Mouse (Mus musculus) lung, adult 2 months (tissue): Measurements from ENCODE around the gene Abca6. TPM values are rescaled to one million over a fixed set of nuclear protein-coding genes. Genes with fewer than 3 reads are reported as not detected.

Experiments
- DNase-seq: peaks from one replicate; pipeline ENCODE4 v3.0.0; 2022
- H3K4me1 ChIP-seq: fragments of 200-500 bp; 2 replicates; pipeline ENCODE4 v1.6.1; 2011; ENCODE audit warnings: low read length; ENCODE audit not compliant: control insufficient read depth, insufficient read depth
- H3K4me3 ChIP-seq: fragments of 200-500 bp; replicated peaks from 2 replicates; pipeline ENCODE3; 2011; ENCODE audit warnings: low read depth, mild to moderate bottlenecking, control low read depth, low read length; ENCODE audit errors: extremely low read depth
- CTCF ChIP-seq: fragments of 200-500 bp; IDR thresholded peaks from 2 replicates; pipeline ENCODE4 v1.5.1; 2011; ENCODE audit warnings: mild to moderate bottlenecking, low read length, control low read depth; ENCODE audit not compliant: insufficient read depth
- POLR2A ChIP-seq: fragments of 200-500 bp; IDR thresholded peaks from 2 replicates; pipeline ENCODE4 v1.6.1; 2011; ENCODE audit warnings: low read depth, mild to moderate bottlenecking, control low read depth, low read length, borderline replicate concordance; ENCODE audit errors: extremely low read depth
- WGBS: fragments of 180-500 bp; shearing (Covaris S2); methylation state at CpG from one replicate; pipeline ENCODE4 v1.1.7; 2018; 5-methylcytosine and 5-hydroxymethylcytosine counted together
- polyA plus RNA-seq: library from polyadenylated mRNA; depleted of rRNA; stranded (reverse); fragments of >200 nt; gene quantifications from 2 replicates; pipeline ENCODE4 v1.2.3, GENCODE M21; 2012

Abca6 gene
- polyA plus RNA-seq, 1 experiment, result 1.1 TPM

GRCm38 (mm10) chr11:110268244-110268844 lies 16.8 kb upstream of the Abca6 start:
- no peak for TF ChIP-seq POLR2A
- peak; percentile 98 for TF ChIP-seq CTCF
- 29% methylated on average over 8 of the region's 8 CpGs for WGBS
- no peaks in the 10 kb centered on the region for H3K4me1 ChIP-seq
- peak; percentile 80 for DNase-seq
- H3K4me3 ChIP-seq, result peak overlapping the region; percentile 51

DNA sequence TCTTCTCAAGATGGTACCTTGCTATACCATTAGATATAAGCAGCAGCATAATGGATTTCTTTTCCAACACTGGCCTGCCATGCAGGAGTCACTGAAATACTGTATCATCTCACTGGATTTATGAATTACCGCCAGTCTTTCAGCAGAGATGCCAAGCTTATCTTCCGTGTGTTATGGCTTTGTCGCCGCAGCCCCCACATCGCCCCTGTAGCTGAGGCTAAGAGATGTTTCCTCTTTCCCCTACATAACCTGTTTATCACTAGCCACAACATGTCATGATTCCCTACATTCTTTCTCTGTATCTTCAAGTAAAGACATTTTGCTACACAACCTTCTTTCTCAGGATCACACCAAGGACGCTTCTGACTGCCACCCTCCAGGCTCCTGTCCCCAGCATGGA lies 15.7 kb upstream of the Abca6 start:
- DNase-seq, result no peak
- TF ChIP-seq POLR2A (no peak), CTCF (no peak)
- no peaks in the 10 kb centered on the region for H3K4me1 ChIP-seq
- WGBS, result 96% methylated on average over 6 of the region's 6 CpGs
- H3K4me3 ChIP-seq, result no peak overlapping the region

DNA sequence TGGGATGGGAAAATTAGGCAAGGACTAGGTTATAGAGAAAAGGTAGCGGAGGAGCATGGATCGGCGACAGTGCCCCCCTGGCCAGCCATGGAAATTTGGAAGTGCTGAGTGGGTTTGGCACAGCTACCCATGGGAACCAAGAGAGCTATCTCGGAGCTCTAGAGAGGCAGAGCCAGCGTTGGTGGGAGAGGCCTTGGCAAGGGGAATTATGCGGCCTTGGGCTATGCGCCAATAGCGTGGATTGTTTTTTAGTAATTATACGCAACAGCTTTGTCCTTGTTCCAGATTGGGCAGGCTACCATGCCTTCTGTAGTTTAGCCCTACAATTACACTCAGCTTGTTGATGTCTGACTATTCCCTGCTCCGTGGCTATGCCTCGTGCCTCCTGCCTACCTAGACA lies 15.2 kb upstream of the Abca6 start:
- no peak for DNase-seq
- H3K4me1 ChIP-seq, result no peaks in the 10 kb centered on the region
- 68% methylated on average over 11 of the region's 11 CpGs for WGBS
- no peak overlapping the region for H3K4me3 ChIP-seq
- TF ChIP-seq POLR2A (no peak), CTCF (no peak)

- TF ChIP-seq POLR2A, result no peak
- no peak for TF ChIP-seq CTCF
- WGBS, result 68% methylated on average over 3 of the region's 3 CpGs
- no peak for DNase-seq
- H3K4me3 ChIP-seq, result no peak overlapping the region
- no peaks in the 10 kb centered on the region for H3K4me1 ChIP-seq
Observed at GRCm38 (mm10) chr11:110261867-110262266, 10.3 kb upstream of the Abca6 start.

GRCm38 (mm10) chr11:110257911-110258310 lies 6.3 kb upstream of the Abca6 start:
- 49% methylated on average over 4 of the region's 4 CpGs for WGBS
- no peaks in the 10 kb centered on the region for H3K4me1 ChIP-seq
- TF ChIP-seq CTCF (no peak), POLR2A (no peak)
- DNase-seq, result no peak
- no peak overlapping the region for H3K4me3 ChIP-seq

- DNase-seq, result no peak
- no peak for TF ChIP-seq CTCF
- TF ChIP-seq POLR2A, result no peak
- WGBS, result 88% methylated on average over 4 of the region's 4 CpGs
- no peaks in the 10 kb centered on the region for H3K4me1 ChIP-seq
- H3K4me3 ChIP-seq, result no peak overlapping the region
Observed at GRCm38 (mm10) chr11:110257061-110257460, 5.5 kb upstream of the Abca6 start.

DNA sequence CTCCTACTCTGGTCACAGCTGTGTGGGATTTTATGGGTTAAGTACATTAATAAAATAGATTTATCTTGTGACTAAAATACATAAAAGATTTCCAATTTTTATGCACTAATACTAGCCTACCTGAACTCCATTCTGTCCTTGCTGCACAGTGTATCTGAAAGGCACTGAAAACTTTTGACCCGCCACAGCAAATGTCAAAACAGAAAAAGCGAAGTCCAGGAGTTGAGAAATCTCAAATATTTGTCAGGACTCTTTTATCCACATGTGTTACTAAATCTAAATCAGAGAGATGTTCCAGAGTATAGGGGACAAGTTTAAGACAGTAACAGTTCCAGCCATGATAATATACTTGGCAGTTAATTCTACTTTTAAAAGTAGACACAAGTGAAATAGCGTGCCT lies 680 bp upstream of the Abca6 start:
- TF ChIP-seq POLR2A (no peak), CTCF (no peak)
- no peak for DNase-seq
- WGBS, result 56% methylated on average over 3 of the region's 3 CpGs
- no peaks in the 10 kb centered on the region for H3K4me1 ChIP-seq
- H3K4me3 ChIP-seq, result no peak overlapping the region

DNA sequence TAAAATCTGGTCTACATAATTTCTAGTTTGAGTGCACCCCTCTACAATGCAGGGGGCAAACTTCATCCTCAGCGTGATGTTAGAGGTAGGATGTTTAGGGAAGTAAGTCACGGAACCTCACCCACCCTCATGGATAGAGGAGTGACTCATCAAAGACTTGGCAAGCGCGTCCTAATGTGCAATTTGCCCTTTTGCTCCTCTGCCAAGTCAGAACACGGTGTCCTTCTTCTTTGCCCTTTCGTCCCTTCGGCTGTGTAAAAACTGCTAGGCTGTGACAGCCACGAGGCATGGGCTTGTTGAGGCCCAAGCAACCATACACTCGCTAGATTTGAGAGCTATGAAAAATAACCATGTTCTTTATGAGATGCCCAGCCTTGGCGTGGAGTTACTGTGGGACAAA lies 6.8 kb downstream of the Abca6 start:
- 71% methylated on average over 10 of the region's 10 CpGs for WGBS
- no peak overlapping the region for H3K4me3 ChIP-seq

GRCm38 (mm10) chr11:110237466-110237865 lies 14.1 kb downstream of the Abca6 start:
- no peak for DNase-seq
- WGBS, result 76% methylated on average over 2 of the region's 2 CpGs

More for the DNA sequence above, 6.8 kb downstream of the Abca6 start:
- no peak for DNase-seq
- TF ChIP-seq CTCF (no peak), POLR2A (no peak)
- no peaks in the 10 kb centered on the region for H3K4me1 ChIP-seq

GRCm38 (mm10) chr11:110232975-110233374 lies 18.6 kb downstream of the Abca6 start:
- no peak for TF ChIP-seq CTCF
- no peak for TF ChIP-seq POLR2A
- no peak for DNase-seq
- Histone ChIP-seq H3K4me3 (no peak overlapping the region), H3K4me1 (no peaks in the 10 kb centered on the region)

More at GRCm38 (mm10) chr11:110237466-110237865, 14.1 kb downstream of the Abca6 start:
- Histone ChIP-seq H3K4me3 (no peak overlapping the region), H3K4me1 (no peaks in the 10 kb centered on the region)
- TF ChIP-seq CTCF (no peak), POLR2A (no peak)
